Mouse (Mus musculus) myocyte (in vitro differentiated cells): Measurements from ENCODE around the gene Zfp53.

Source experiments
- POLR2A ChIP-seq: IDR thresholded peaks from one replicate; pipeline ENCODE4 v1.6.1; 2011; ENCODE audit warnings: low read depth, mild to moderate bottlenecking, control low read depth, moderate library complexity; ENCODE audit not compliant: insufficient read length
- POLR2AphosphoS2 ChIP-seq: IDR thresholded peaks from one replicate; pipeline ENCODE4 v1.6.1; 2011; ENCODE audit warnings: low read depth, control low read depth; ENCODE audit not compliant: insufficient read length
- USF1 ChIP-seq: IDR thresholded peaks from one replicate; pipeline ENCODE4 v1.6.1; 2011; ENCODE audit warnings: low read depth, mild to moderate bottlenecking, control low read depth, moderate library complexity

- TF ChIP-seq USF1 (no peak), POLR2AphosphoS2 (peak; percentile 44), POLR2A (peak; percentile 74)
Observed at GRCm38 (mm10) chr17:21450138-21450704, 38.6 kb upstream of the Zfp53 start, which contains the start of gene Zfp51.
